Mouse (Mus musculus) hindbrain, postnatal 0 days (tissue): ENCODE measurements around the gene Nedd4. TPM values are rescaled to one million over a fixed set of nuclear protein-coding genes. Genes with fewer than 3 reads are reported as not detected.

Experiments
- ATAC-seq: fragments of 200-750 bp; cut with Nextera tagmentation; 2 replicates; pipeline ENCODE4 v1.8.0; 2017; ENCODE audit warnings: mild to moderate bottlenecking, moderate TSS enrichment, moderate library complexity
- DNase-seq: peaks from one replicate; pipeline ENCODE4 v3.0.0-alpha.2; 2015; ENCODE audit warnings: low spot score
- H3K27ac ChIP-seq: fragments of 300-500 bp; sonication (generic); 2 replicates; pipeline ENCODE4 v1.5.1; 2014; ENCODE audit warnings: mild to moderate bottlenecking
- H3K27me3 ChIP-seq: fragments of 300-500 bp; sonication (generic); 2 replicates; pipeline ENCODE4 v1.6.1; 2014; ENCODE audit warnings: low read length, mixed read lengths; ENCODE audit not compliant: insufficient read depth
- H3K36me3 ChIP-seq: fragments of 300-500 bp; sonication (generic); 2 replicates; pipeline ENCODE4 v1.6.1; 2014; ENCODE audit warnings: low read length, mixed read lengths; ENCODE audit not compliant: insufficient read depth
- H3K4me1 ChIP-seq: fragments of 300-500 bp; sonication (generic); 2 replicates; pipeline ENCODE4 v1.6.1; 2014; ENCODE audit warnings: antibody characterized with exemption, low read length, mixed read lengths; ENCODE audit not compliant: insufficient read depth
- H3K4me2 ChIP-seq: fragments of 300-500 bp; sonication (generic); 2 replicates; pipeline ENCODE4 v1.6.1; 2014; ENCODE audit warnings: low read depth, mild to moderate bottlenecking, low read length, moderate library complexity, mixed read lengths
- H3K4me3 ChIP-seq: fragments of 300-500 bp; sonication (generic); 2 replicates; pipeline ENCODE4 v1.5.1; 2014; ENCODE audit warnings: low read length
- H3K9ac ChIP-seq: fragments of 300-500 bp; sonication (generic); replicated peaks from 2 replicates; pipeline ENCODE4 v1.6.1; 2014; ENCODE audit warnings: mild to moderate bottlenecking, low read length, moderate library complexity, mixed read lengths
- H3K9me3 ChIP-seq: fragments of 300-500 bp; sonication (generic); 2 replicates; pipeline ENCODE4 v1.6.1; 2016; ENCODE audit warnings: low read length, mixed read lengths
- CTCF ChIP-seq: IDR thresholded peaks from 2 replicates; pipeline ENCODE4 v1.5.1; 2016; ENCODE audit warnings: antibody characterized with exemption, control low read depth, low read depth
- WGBS: fragments of 180-500 bp; shearing (Covaris S2); extraction: QIAGEN DNeasy Blood & Tissue Kit; methylation state at CpG from one replicate; pipeline ENCODE4 v1.1.7; 2014; 5-methylcytosine and 5-hydroxymethylcytosine counted together
- polyA plus RNA-seq: library from polyadenylated mRNA; unstranded; fragments of >200 nt; fragmentation: Nextera tagmentation; extraction: Ambion mirVana; gene quantifications from 2 replicates; pipeline ENCODE4 v1.2.1, GENCODE M21; 2015
- total RNA-seq: library from RNA; depleted of rRNA; stranded (reverse); fragments of >200 nt; gene quantifications from 2 replicates; pipeline ENCODE4 v1.2.3, GENCODE M21; 2014

The Nedd4 gene
- total and polyA plus RNA-seq, 2 experiments from 2014 or later: 356 to 393 TPM

- no peak for TF ChIP-seq CTCF
- DNase-seq (no peak), ATAC-seq (no peak)
- H3K4me2 ChIP-seq: no peak overlapping the region
- H3K27ac ChIP-seq: no peak overlapping the region
- H3K4me1 ChIP-seq: no peaks in the 10 kb centered on the region
- no peaks in the 10 kb centered on the region for H3K9me3 ChIP-seq
- H3K4me3 ChIP-seq: no peak overlapping the region
- 65% methylated on average over 9 of the region's 9 CpGs for WGBS
- H3K9ac ChIP-seq: no peak overlapping the region
- no peaks in the 10 kb centered on the region for H3K27me3 ChIP-seq
- peaks cover 16% of the 10 kb centered on the region; the same call in 1 of the 2 replicates for H3K36me3 ChIP-seq
These were observed 90.5 kb downstream of the Nedd4 start for GRCm38 (mm10) chr9:72752656-72753055.

GRCm38 (mm10) chr9:72753741-72754140 is 91.6 kb downstream of the Nedd4 start:
- no peaks in the 10 kb centered on the region for H3K9me3 ChIP-seq
- WGBS: 5% methylated on average over 7 of the region's 7 CpGs
- no peaks in the 10 kb centered on the region for H3K27me3 ChIP-seq
- no peak overlapping the region for H3K27ac ChIP-seq
- H3K4me1 ChIP-seq: no peaks in the 10 kb centered on the region
- H3K4me2 ChIP-seq: no peak overlapping the region
- TF ChIP-seq CTCF: no peak
- no peak overlapping the region for H3K4me3 ChIP-seq
- H3K9ac ChIP-seq: no peak overlapping the region
- DNase-seq (peak; percentile 68), ATAC-seq (peak; percentile 60)
- H3K36me3 ChIP-seq: peaks cover 10% of the 10 kb centered on the region; the same call in 1 of the 2 replicates

- Histone ChIP-seq H3K27ac (no peak overlapping the region), H3K4me1 (no peaks in the 10 kb centered on the region), H3K4me3 (no peak overlapping the region), H3K36me3 (no peaks in the 10 kb centered on the region), H3K4me2 (no peak overlapping the region), H3K27me3 (no peaks in the 10 kb centered on the region), H3K9me3 (no peaks in the 10 kb centered on the region), H3K9ac (no peak overlapping the region)
- no peak for TF ChIP-seq CTCF
- no peak for ATAC-seq
- no peak for DNase-seq
- 73% methylated on average over 5 of the region's 5 CpGs for WGBS
These were observed 95.0 kb downstream of the Nedd4 start for GRCm38 (mm10) chr9:72757143-72757542.

GRCm38 (mm10) chr9:72758705-72759131 is 96.6 kb downstream of the Nedd4 start:
- Histone ChIP-seq H3K9ac (no peak overlapping the region), H3K4me2 (no peak overlapping the region), H3K27me3 (no peaks in the 10 kb centered on the region), H3K27ac (no peak overlapping the region), H3K36me3 (no peaks in the 10 kb centered on the region), H3K4me3 (no peak overlapping the region), H3K4me1 (0 out of 2 replicates have a peak, but pooled peaks cover 3% of the 10 kb centered on the region), H3K9me3 (no peaks in the 10 kb centered on the region)
- ATAC-seq: no peak
- no peak for TF ChIP-seq CTCF
- WGBS: 56% methylated on average over 8 of the region's 8 CpGs
- DNase-seq: no peak

GRCm38 (mm10) chr9:72763050-72763718 is 101.0 kb downstream of the Nedd4 start:
- Histone ChIP-seq H3K4me1 (0 out of 2 replicates have a peak, but pooled peaks cover 3% of the 10 kb centered on the region), H3K4me2 (no peak overlapping the region), H3K27ac (0 out of 2 replicates have a peak overlapping the region, but pooled peaks have one; percentile 26), H3K36me3 (no peaks in the 10 kb centered on the region), H3K9ac (no peak overlapping the region), H3K27me3 (no peaks in the 10 kb centered on the region), H3K4me3 (no peak overlapping the region), H3K9me3 (no peaks in the 10 kb centered on the region)
- DNase-seq: peak; percentile 56
- TF ChIP-seq CTCF: no peak
- WGBS: 16% methylated on average over 3 of the region's 3 CpGs
- ATAC-seq: peak; percentile 44; the same call in 1 of the 2 replicates

GRCm38 (mm10) chr9:72766789-72767349 is 104.7 kb downstream of the Nedd4 start:
- no peaks in the 10 kb centered on the region for H3K27me3 ChIP-seq
- DNase-seq (peak; percentile 94), ATAC-seq (peak; percentile 88)
- 0 out of 2 replicates have a peak, but pooled peaks cover 3% of the 10 kb centered on the region for H3K4me1 ChIP-seq
- peak overlapping the region; percentile 32 for H3K4me3 ChIP-seq
- peak overlapping the region; percentile 3; the same call in 1 of the 2 replicates for H3K27ac ChIP-seq
- TF ChIP-seq CTCF: peak; percentile 93
- peak overlapping the region; percentile 43 for H3K9ac ChIP-seq
- WGBS: 1% methylated on average over 17 of the region's 17 CpGs
- peak overlapping the region; percentile 58 for H3K4me2 ChIP-seq
- H3K9me3 ChIP-seq: no peaks in the 10 kb centered on the region
- H3K36me3 ChIP-seq: no peaks in the 10 kb centered on the region

GRCm38 (mm10) chr9:72775022-72775421 is 112.9 kb downstream of the Nedd4 start:
- TF ChIP-seq CTCF: no peak
- no peak for DNase-seq
- 86% methylated on average over 4 of the region's 4 CpGs for WGBS
- H3K4me2 ChIP-seq: no peak overlapping the region
- H3K27me3 ChIP-seq: no peaks in the 10 kb centered on the region
- no peak overlapping the region for H3K27ac ChIP-seq
- no peak overlapping the region for H3K9ac ChIP-seq
- no peaks in the 10 kb centered on the region for H3K36me3 ChIP-seq
- no peaks in the 10 kb centered on the region for H3K4me1 ChIP-seq
- no peak for ATAC-seq
- H3K4me3 ChIP-seq: no peak overlapping the region
- no peaks in the 10 kb centered on the region for H3K9me3 ChIP-seq
